Mouse (Mus musculus): Measurements from ENCODE around the gene Rcor1. TPM values are rescaled to one million over a fixed set of nuclear protein-coding genes. Genes with fewer than 3 reads are reported as not detected.

Rcor1 gene
- total and polyA plus RNA-seq, 3 experiments: 6.5 to 16.1 (median 8.3) TPM

DNA sequence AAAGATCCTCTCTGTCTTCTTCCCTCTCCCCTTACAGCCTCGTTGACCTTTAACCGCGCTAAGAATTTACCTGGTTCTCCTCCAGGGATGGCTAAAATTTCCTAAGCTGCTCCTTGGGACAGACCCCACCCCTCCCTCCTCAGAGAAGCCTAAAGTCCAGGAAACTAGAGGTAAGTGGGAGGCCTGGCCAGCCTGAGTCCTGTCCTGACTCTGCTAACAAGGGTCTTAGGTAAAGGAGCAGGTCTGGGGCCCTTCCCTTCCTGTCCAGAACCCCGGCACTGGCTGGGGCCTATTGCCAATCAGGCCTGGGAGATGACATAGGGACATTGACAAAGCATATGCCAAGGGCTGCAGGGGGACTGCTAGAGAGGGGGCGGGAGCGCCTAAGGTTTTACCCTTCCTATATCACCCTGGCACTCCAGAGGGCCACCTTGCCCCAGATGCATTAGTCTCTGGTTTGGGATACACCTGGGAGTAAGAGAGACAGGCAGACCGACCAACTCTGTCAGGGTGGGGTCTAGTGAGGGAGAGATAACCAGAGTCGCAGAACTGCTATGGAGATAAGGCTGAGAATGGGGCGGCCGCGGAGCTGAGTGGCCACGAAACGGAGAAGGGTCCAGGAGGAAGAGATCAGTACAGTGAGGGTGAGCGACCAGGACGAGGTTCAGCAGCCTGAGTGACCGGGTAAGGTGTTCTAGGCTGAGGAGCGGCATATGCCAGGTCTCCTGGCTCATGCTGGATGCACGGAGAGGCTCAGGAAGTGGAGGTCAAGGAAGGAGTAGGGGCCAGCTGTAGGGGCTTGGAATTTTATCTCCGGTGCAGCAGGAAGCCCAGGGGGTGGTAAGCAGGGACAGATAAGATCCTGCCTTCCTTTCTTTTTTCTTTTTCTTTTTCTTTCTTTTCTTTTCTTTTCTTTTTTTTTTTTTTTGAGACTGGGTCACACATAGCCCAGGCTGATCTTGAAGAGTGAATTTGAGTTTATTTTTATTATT, 10.7 kb upstream of the Rcor1 start:
- Histone ChIP-seq H3K4me2 (ENCODE audit: insufficient read depth, low read depth, poor library complexity, severe bottlenecking) (no peak overlapping the region), H3K9me3 (replicated peaks; ENCODE audit: low read length) (no peaks in the 10 kb centered on the region), H3K36me3 (replicated peaks in 1 of 2; ENCODE audit: control insufficient read depth in 1 of 2, insufficient read depth in 1 of 2, low read length in 1 of 2) (no peaks in the 10 kb centered on the region), H3K27ac (ENCODE audit: insufficient read depth, low read depth) (no peak overlapping the region), H3K27me3 (replicated peaks) (no peaks in the 10 kb centered on the region), H3K9ac (ENCODE audit: insufficient read depth, low read depth) (no peak overlapping the region), H3K79me2 (replicated peaks; ENCODE audit: control insufficient read depth, extremely low read depth, insufficient read depth, poor library complexity, severe bottlenecking) (no peaks in the 10 kb centered on the region), H3K4me1 (ENCODE audit: control insufficient read depth in 1 of 2, insufficient read depth in 2 of 2) (0 out of 4 replicates have a peak, but pooled peaks cover 0 to 3% of the 10 kb centered on the region in 2 experiments), H3K4me3 (replicated peaks in 1 of 3; ENCODE audit: low read depth in 2 of 3, low read length in 2 of 3, poor library complexity in 1 of 3) (no peak overlapping the region)
- DNase-seq (ENCODE audit: extremely low read depth): no peak
- in situ Hi-C loops (cut with MboI; ENCODE audit: low pct_ligation_motif_present, low pct_unique_long_range_greater_than_20kb, low sequenced_read_pairs): no loop called here
- dilution Hi-C loops (cut with MboI; ENCODE audit: extremely low pct_ligation_motif_present, extremely low pct_unique_long_range_greater_than_20kb, low sequenced_read_pairs): no loop called here
- TF ChIP-seq ZKSCAN1 (IDR thresholded peaks at IDR 0.05; ENCODE audit: borderline replicate concordance, low read depth, low read length) (no peak), UBTF (IDR thresholded peaks at IDR 0.05; ENCODE audit: low read depth, low read length) (no peak), MAX (IDR thresholded peaks at IDR 0.05; ENCODE audit: low read length) (no peak), E2F4 (IDR thresholded peaks at IDR 0.05; ENCODE audit: insufficient replicate concordance, low read depth, low read length) (no peak), MYC (IDR thresholded peaks at IDR 0.05; ENCODE audit: low read depth, low read length) (no peak), KAT2A (IDR thresholded peaks at IDR 0.05; ENCODE audit: insufficient replicate concordance, low read length) (no peak), TCF12 (IDR thresholded peaks at IDR 0.05; ENCODE audit: low read depth, low read length) (no peak), CHD2 (IDR thresholded peaks at IDR 0.05; ENCODE audit: low read length) (no peak), RAD21 (IDR thresholded peaks at IDR 0.05; ENCODE audit: low read depth, low read length) (no peak), ZC3H11A (IDR thresholded peaks at IDR 0.05; ENCODE audit: low read depth, low read length) (no peak), JUN (IDR thresholded peaks at IDR 0.05; ENCODE audit: insufficient read depth, low read depth, low read length) (no peak), SIN3A (IDR thresholded peaks at IDR 0.05; ENCODE audit: low read length) (no peak), CTCF (conservative IDR thresholded peaks at IDR 0.05 in 1 of 2, IDR thresholded peaks at IDR 0.05 in 1 of 2; ENCODE audit: low read depth in 2 of 2, low read length in 2 of 2) (no peak), JUND (conservative IDR thresholded peaks at IDR 0.05; ENCODE audit: low read depth, low read length) (no peak), IRF4 (IDR thresholded peaks at IDR 0.05; ENCODE audit: low read depth, low read length) (no peak)

DNA sequence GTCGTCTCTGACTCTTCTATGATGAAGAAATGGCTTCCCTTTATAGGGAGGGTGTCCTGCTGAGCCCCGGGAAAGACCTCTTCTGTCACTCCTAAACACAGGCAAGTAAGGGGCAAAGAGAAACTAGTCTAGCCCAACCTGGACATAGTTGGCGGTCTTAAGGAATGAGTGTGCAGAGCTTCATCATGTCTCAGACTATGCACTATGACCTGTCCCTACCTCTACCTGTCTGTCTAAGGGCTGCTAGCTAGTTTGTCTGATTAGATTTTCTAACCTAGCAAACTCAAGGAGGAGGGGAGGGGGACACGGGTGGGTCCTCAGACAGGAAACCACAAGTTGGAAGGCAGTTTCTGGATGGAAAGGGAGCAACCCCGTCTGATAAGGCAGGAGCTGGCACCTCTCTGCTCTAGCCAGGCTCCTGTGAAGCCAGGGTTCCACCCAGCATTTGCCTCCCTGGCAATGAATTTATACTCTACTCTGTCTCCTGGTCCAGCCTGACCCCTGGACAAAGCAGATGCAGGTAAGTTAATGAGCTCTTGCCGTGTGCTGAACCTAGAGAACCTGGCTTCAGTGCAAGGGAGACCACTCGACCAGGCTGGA, 9.8 kb upstream of the Rcor1 start:
- Histone ChIP-seq H3K27ac (ENCODE audit: insufficient read depth, low read depth) (no peak overlapping the region), H3K9me3 (replicated peaks; ENCODE audit: low read length) (no peaks in the 10 kb centered on the region), H3K4me3 (replicated peaks in 1 of 3; ENCODE audit: low read depth in 2 of 3, low read length in 2 of 3, poor library complexity in 1 of 3) (no peak overlapping the region), H3K36me3 (replicated peaks in 1 of 2; ENCODE audit: control insufficient read depth in 1 of 2, insufficient read depth in 1 of 2, low read length in 1 of 2) (no peaks in the 10 kb centered on the region), H3K27me3 (replicated peaks) (no peaks in the 10 kb centered on the region), H3K4me1 (ENCODE audit: control insufficient read depth in 1 of 2, insufficient read depth in 2 of 2) (peaks cover 0 to 8% of the 10 kb centered on the region in 2 experiments; a peak in 1 of 4 replicates), H3K4me2 (ENCODE audit: insufficient read depth, low read depth, poor library complexity, severe bottlenecking) (no peak overlapping the region), H3K9ac (ENCODE audit: insufficient read depth, low read depth) (no peak overlapping the region), H3K79me2 (replicated peaks; ENCODE audit: control insufficient read depth, extremely low read depth, insufficient read depth, poor library complexity, severe bottlenecking) (no peaks in the 10 kb centered on the region)
- in situ Hi-C loops (cut with MboI; ENCODE audit: low pct_ligation_motif_present, low pct_unique_long_range_greater_than_20kb, low sequenced_read_pairs) (no loop called here), dilution Hi-C loops (cut with MboI; ENCODE audit: extremely low pct_ligation_motif_present, extremely low pct_unique_long_range_greater_than_20kb, low sequenced_read_pairs) (no loop called here)
- no peak for TF ChIP-seq E2F4 (IDR thresholded peaks at IDR 0.05; ENCODE audit: insufficient replicate concordance, low read depth, low read length)
- TF ChIP-seq RAD21 (IDR thresholded peaks at IDR 0.05; ENCODE audit: low read depth, low read length): no peak
- TF ChIP-seq SIN3A (IDR thresholded peaks at IDR 0.05; ENCODE audit: low read length): no peak
- no peak for TF ChIP-seq MYC (IDR thresholded peaks at IDR 0.05; ENCODE audit: low read depth, low read length)
- TF ChIP-seq UBTF (IDR thresholded peaks at IDR 0.05; ENCODE audit: low read depth, low read length): no peak
- no peak for TF ChIP-seq SMC3 (IDR thresholded peaks at IDR 0.05; ENCODE audit: low read depth, low read length)
- TF ChIP-seq IRF4 (IDR thresholded peaks at IDR 0.05; ENCODE audit: low read depth, low read length): no peak
- no peak for TF ChIP-seq PAX5 (IDR thresholded peaks at IDR 0.05; ENCODE audit: low read length)
- TF ChIP-seq RCOR1 (conservative IDR thresholded peaks at IDR 0.05; ENCODE audit: low read depth, low read length): no peak
- TF ChIP-seq ZKSCAN1 (IDR thresholded peaks at IDR 0.05; ENCODE audit: borderline replicate concordance, low read depth, low read length): no peak
- no peak for TF ChIP-seq NRF1 (IDR thresholded peaks at IDR 0.05; ENCODE audit: low read depth, low read length)
- DNase-seq (ENCODE audit: extremely low read depth): no peak

All from CH12.LX (cell line).